Mouse (Mus musculus) heart, adult 9 months (tissue): ENCODE data around the gene Ptpn11.

Experiments used
- DNase-seq, 2 experiments: peaks; one replicate each; pipeline ENCODE4 v3.0.0; 2022; ENCODE audit warnings: low spot score in 2 of 2

Ptpn11 gene

DNA sequence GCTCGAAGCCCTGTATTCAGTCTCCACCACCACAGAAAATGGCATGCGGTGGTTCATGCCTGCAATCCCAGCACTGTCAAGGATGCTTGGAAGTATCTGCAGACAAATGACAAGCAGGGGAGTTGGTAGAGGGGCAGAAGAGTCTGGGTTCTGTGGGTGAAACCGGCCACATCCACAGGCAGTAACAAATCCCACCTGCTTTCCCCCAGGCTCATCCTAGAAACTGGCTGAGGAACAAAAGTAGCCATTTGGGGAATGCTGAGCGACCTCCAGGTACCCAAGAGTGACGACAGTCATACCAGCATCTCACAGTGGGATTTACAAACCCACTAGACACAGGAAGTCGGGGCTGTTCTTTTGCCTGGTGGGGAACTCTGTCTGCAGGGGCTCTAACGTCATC lies 103.5 kb downstream of the Ptpn11 start:
- no peak for DNase-seq

DNA sequence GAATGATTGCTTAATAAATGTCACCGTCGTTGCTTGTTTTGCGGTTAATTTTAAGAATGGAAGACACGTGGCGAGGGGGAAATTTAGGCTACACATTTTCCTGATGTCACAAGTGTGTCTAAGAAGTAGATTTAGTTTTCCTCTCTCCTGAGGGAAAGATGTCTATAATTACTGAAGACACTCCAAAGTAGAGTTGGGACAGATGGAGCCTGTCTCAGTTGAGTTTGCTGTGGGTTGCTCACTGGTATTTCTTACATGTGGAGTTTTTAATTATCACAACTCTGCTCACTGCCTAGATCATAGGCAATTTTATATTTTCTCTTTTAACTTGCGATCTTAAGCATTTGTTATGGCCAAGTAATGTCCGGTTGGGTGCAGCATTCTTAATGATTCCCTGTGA lies 108.6 kb downstream of the Ptpn11 start:
- DNase-seq: no peak

DNA sequence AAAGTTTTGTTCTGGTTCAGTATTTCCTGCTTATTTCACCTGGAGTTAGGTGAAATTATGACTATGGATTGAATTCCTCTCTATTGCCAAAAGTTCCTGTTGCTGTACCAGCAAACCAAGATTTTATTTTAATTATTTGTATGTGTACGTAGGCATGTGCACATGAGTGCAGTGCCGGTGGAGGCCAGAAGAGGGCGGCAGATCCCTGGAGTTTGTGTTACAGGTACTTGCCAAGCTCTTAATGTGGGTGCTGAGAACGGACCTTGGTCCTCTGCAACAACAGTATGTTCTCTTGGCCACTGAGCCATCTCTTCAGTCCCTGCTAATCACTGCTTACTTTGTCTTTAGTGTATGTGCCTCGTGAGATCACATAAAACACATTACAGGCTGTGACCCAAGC lies 109.4 kb downstream of the Ptpn11 start:
- no peak for DNase-seq
